8 mouse cellular contexts compared by ENCODE assay signal in genomic region chr4:49522576-49522975, GRCm38 (mm10). TPM values are rescaled to one million over a fixed set of nuclear protein-coding genes. Genes with fewer than 3 reads are reported as not detected.
DNase-seq lines count a peak whose midpoint lies in the region; ATAC-seq lines count a peak whose summit lies in the region.

No protein-coding gene starts in this region.

- H3K9me3 ChIP-seq in lung, embryonic 16.5 days (ENCODE audit: control insufficient read depth, low read length), result no peaks in the 10 kb centered on the region
- H3K9me3 ChIP-seq in embryonic facial prominence, embryonic 10.5 days, result no peaks in the 10 kb centered on the region
- H3K9me3 ChIP-seq in heart, embryonic 15.5 days (replicated peaks), result no peaks in the 10 kb centered on the region

- peaks cover 13% of the 10 kb centered on the region for H3K4me1 ChIP-seq in lung, embryonic 16.5 days (replicated peaks; ENCODE audit: control insufficient read depth, insufficient read depth, low read length)
- H3K4me1 ChIP-seq in embryonic facial prominence, embryonic 10.5 days, result peaks cover 17% of the 10 kb centered on the region
- peaks cover 17% of the 10 kb centered on the region for H3K4me1 ChIP-seq in heart, embryonic 15.5 days (replicated peaks)

- no peak for DNase-seq in lung, postnatal 14 days
- no peak for DNase-seq in embryonic facial prominence, embryonic 10.5 days (ENCODE audit: low spot score)
- DNase-seq in left cerebral cortex, adult 8-10 months (ENCODE audit: low spot score in 2 of 2), result peak; percentile 66 to 88
- peak; percentile 15 for DNase-seq in right cerebral cortex, postnatal 4 days
- no peak for DNase-seq in B cell, adult 2 months

- ATAC-seq in lung, embryonic 16.5 days (ENCODE audit: low read depth), result no peak
- no peak for ATAC-seq in heart, embryonic 15.5 days (replicated peaks; ENCODE audit: insufficient number of reproducible peaks, insufficient read depth, low FRiP score, low read depth)
- ATAC-seq in erythroid progenitor cell, adult 5-6 weeks (replicated peaks; ENCODE audit: low FRiP score, poor library complexity, severe bottlenecking), result no peak

- WGBS in lung, embryonic 16.5 days, result 57% methylated on average over 9 of the region's 9 CpGs
- 88% methylated on average over 9 of the region's 9 CpGs for WGBS in embryonic facial prominence, embryonic 10.5 days
- 55% methylated on average over 9 of the region's 9 CpGs for WGBS in heart, embryonic 15.5 days

- peaks cover 7% of the 10 kb centered on the region for H3K36me3 ChIP-seq in lung, embryonic 16.5 days (ENCODE audit: control insufficient read depth, insufficient read depth, low read length)
- peaks cover 54% of the 10 kb centered on the region for H3K36me3 ChIP-seq in embryonic facial prominence, embryonic 10.5 days (replicated peaks)
- H3K36me3 ChIP-seq in heart, embryonic 15.5 days, result peaks cover 22% of the 10 kb centered on the region; the same call in 1 of the 2 replicates

- no peak overlapping the region for H3K9ac ChIP-seq in lung, embryonic 16.5 days (ENCODE audit: low read length)
- H3K9ac ChIP-seq in heart, embryonic 15.5 days, result no peak overlapping the region

- no peaks in the 10 kb centered on the region for H3K27me3 ChIP-seq in lung, embryonic 16.5 days (ENCODE audit: control insufficient read depth, insufficient read depth, low read depth, low read length)
- H3K27me3 ChIP-seq in embryonic facial prominence, embryonic 10.5 days (replicated peaks; ENCODE audit: low read depth, poor library complexity, severe bottlenecking), result no peaks in the 10 kb centered on the region
- no peaks in the 10 kb centered on the region for H3K27me3 ChIP-seq in heart, embryonic 15.5 days

- H3K4me3 ChIP-seq in lung, embryonic 16.5 days (ENCODE audit: low read length), result no peak overlapping the region
- H3K4me3 ChIP-seq in embryonic facial prominence, embryonic 10.5 days, result peak overlapping the region; percentile 74; the same call in 1 of the 2 replicates
- peak overlapping the region; percentile 72 for H3K4me3 ChIP-seq in heart, embryonic 15.5 days

- no peak overlapping the region for H3K27ac ChIP-seq in lung, embryonic 16.5 days (ENCODE audit: low read length)
- H3K27ac ChIP-seq in embryonic facial prominence, embryonic 10.5 days (replicated peaks), result no peak overlapping the region
- H3K27ac ChIP-seq in heart, embryonic 15.5 days, result no peak overlapping the region

- H3K4me2 ChIP-seq in lung, embryonic 16.5 days (ENCODE audit: low read depth, low read length), result peak overlapping the region; percentile 75; the same call in 1 of the 2 replicates
- peak overlapping the region; percentile 72 for H3K4me2 ChIP-seq in heart, embryonic 15.5 days

RNA-seq across cellular contexts. Expression of gene Zfp189, which starts 1.6 kb away (rescaled TPM):
- polyA plus RNA-seq in lung, embryonic 16.5 days (2015; fragmentation: Nextera tagmentation; extraction: Ambion mirVana), result 9.6 TPM in 2 replicates
- polyA plus RNA-seq in embryonic facial prominence, embryonic 10.5 days (2016; fragmentation: Nextera tagmentation; extraction: Ambion mirVana), result 10.7 and 11.2 TPM in 2 replicates
- 5.6 and 7.2 TPM in 2 replicates for polyA plus RNA-seq in heart, embryonic 15.5 days (2015; fragmentation: Nextera tagmentation; extraction: Ambion mirVana)
- total RNA-seq in left cerebral cortex, adult 8-10 months (2022), result 10 to 100 TPM; 11.0 to 13.2 (median 11.6) TPM
- 1.1 TPM in 1 of 2 replicates, not detected in the other for total RNA-seq in erythroid progenitor cell, adult 5-6 weeks (2015; ENCODE audit: low replicate concordance)
- 0.98 and 3.6 TPM in 2 replicates for total RNA-seq in erythroid progenitor cell, adult 5-6 weeks (2017; ENCODE audit: low replicate concordance)

RNA-seq across cellular contexts. Expression of gene Mrpl50, which starts 1.7 kb away (rescaled TPM):
- polyA plus RNA-seq in lung, embryonic 16.5 days (2015; fragmentation: Nextera tagmentation; extraction: Ambion mirVana), result 62.1 and 64.7 TPM in 2 replicates
- polyA plus RNA-seq in embryonic facial prominence, embryonic 10.5 days (2016; fragmentation: Nextera tagmentation; extraction: Ambion mirVana), result 82.9 and 83.6 TPM in 2 replicates
- polyA plus RNA-seq in heart, embryonic 15.5 days (2015; fragmentation: Nextera tagmentation; extraction: Ambion mirVana), result 52.9 and 61.3 TPM in 2 replicates
- 10 to 100 TPM; 27.8 to 33.3 (median 29.2) TPM for total RNA-seq in left cerebral cortex, adult 8-10 months (2022)
- 22.2 and 27.0 TPM in 2 replicates for total RNA-seq in erythroid progenitor cell, adult 5-6 weeks (2015; ENCODE audit: low replicate concordance)
- 9.5 and 13.5 TPM in 2 replicates for total RNA-seq in erythroid progenitor cell, adult 5-6 weeks (2017; ENCODE audit: low replicate concordance)

RNA-seq across cellular contexts. Expression of gene Baat, which starts 16.2 kb away (rescaled TPM):
- polyA plus RNA-seq in lung, embryonic 16.5 days (2015; fragmentation: Nextera tagmentation; extraction: Ambion mirVana), result not detected in 2 replicates
- polyA plus RNA-seq in embryonic facial prominence, embryonic 10.5 days (2016; fragmentation: Nextera tagmentation; extraction: Ambion mirVana), result 0.20 and 0.25 TPM in 2 replicates
- polyA plus RNA-seq in heart, embryonic 15.5 days (2015; fragmentation: Nextera tagmentation; extraction: Ambion mirVana), result not detected in 2 replicates
- total RNA-seq in left cerebral cortex, adult 8-10 months (2022), result under 1 TPM in 3 of 4 experiments, not detected in 1; 0.19 to 0.27 (median 0.24) TPM
- 2.9 TPM in 1 of 2 replicates, not detected in the other for total RNA-seq in erythroid progenitor cell, adult 5-6 weeks (2015; ENCODE audit: low replicate concordance)
- total RNA-seq in erythroid progenitor cell, adult 5-6 weeks (2017; ENCODE audit: low replicate concordance), result 0.51 and 1.8 TPM in 2 replicates

RNA-seq across cellular contexts. Expression of gene Aldob, which starts 26.8 kb away (rescaled TPM):
- polyA plus RNA-seq in lung, embryonic 16.5 days (2015; fragmentation: Nextera tagmentation; extraction: Ambion mirVana), result 0.53 and 6.3 TPM in 2 replicates
- not detected in 2 replicates for polyA plus RNA-seq in embryonic facial prominence, embryonic 10.5 days (2016; fragmentation: Nextera tagmentation; extraction: Ambion mirVana)
- polyA plus RNA-seq in heart, embryonic 15.5 days (2015; fragmentation: Nextera tagmentation; extraction: Ambion mirVana), result 0.40 and 2.2 TPM in 2 replicates
- 1 to 10 TPM; 1.9 to 3.6 (median 2.5) TPM for total RNA-seq in left cerebral cortex, adult 8-10 months (2022)
- not detected in 2 replicates for total RNA-seq in erythroid progenitor cell, adult 5-6 weeks (2015; ENCODE audit: low replicate concordance)
- not detected in 2 replicates for total RNA-seq in erythroid progenitor cell, adult 5-6 weeks (2017; ENCODE audit: low replicate concordance)

RNA-seq across cellular contexts. Expression of gene Acnat1, which starts 48.9 kb away (rescaled TPM):
- 0.49 and 0.58 TPM in 2 replicates for polyA plus RNA-seq in lung, embryonic 16.5 days (2015; fragmentation: Nextera tagmentation; extraction: Ambion mirVana)
- polyA plus RNA-seq in embryonic facial prominence, embryonic 10.5 days (2016; fragmentation: Nextera tagmentation; extraction: Ambion mirVana), result 0.20 TPM in 1 of 2 replicates, not detected in the other
- not detected in 2 replicates for polyA plus RNA-seq in heart, embryonic 15.5 days (2015; fragmentation: Nextera tagmentation; extraction: Ambion mirVana)
- total RNA-seq in left cerebral cortex, adult 8-10 months (2022), result not detected
- not detected in 2 replicates for total RNA-seq in erythroid progenitor cell, adult 5-6 weeks (2015; ENCODE audit: low replicate concordance)
- total RNA-seq in erythroid progenitor cell, adult 5-6 weeks (2017; ENCODE audit: low replicate concordance), result not detected in 2 replicates

Comparison
In these comparisons a context has a peak if more than half of its experiments do, and no peak if none do; other contexts are left out.
1. DNase-seq: peak in left cerebral cortex, adult 8-10 months (2 of 2) and right cerebral cortex, postnatal 4 days (single experiment); none in lung, postnatal 14 days (single experiment), embryonic facial prominence, embryonic 10.5 days (single experiment) and B cell, adult 2 months (0 of 2).